Mouse (Mus musculus) embryonic facial prominence, embryonic 14.5 days (tissue): ENCODE data around the gene Usp53. TPM values are rescaled to one million over a fixed set of nuclear protein-coding genes. Genes with fewer than 3 reads are reported as not detected.

ENCODE experiments used
- ATAC-seq: fragments of 200-750 bp; cut with Nextera tagmentation; 2 replicates; pipeline ENCODE4 v1.8.0; 2017; ENCODE audit warnings: low read depth, moderate number of reproducible peaks, moderate TSS enrichment
- DNase-seq: peaks from one replicate; pipeline ENCODE4 v3.0.0-alpha.2; 2015; ENCODE audit warnings: low spot score
- H3K27ac ChIP-seq: fragments of 300-500 bp; sonication (generic); replicated peaks from 2 replicates; pipeline ENCODE4 v1.5.1; 2014; ENCODE audit warnings: low read depth, mild to moderate bottlenecking, low read length, moderate library complexity
- H3K27me3 ChIP-seq: fragments of 300-500 bp; sonication (generic); replicated peaks from 2 replicates; pipeline ENCODE4 v1.6.1; 2014; ENCODE audit warnings: low read length; ENCODE audit not compliant: control insufficient read depth, insufficient read depth
- H3K36me3 ChIP-seq: fragments of 300-500 bp; sonication (generic); 2 replicates; pipeline ENCODE4 v1.6.1; 2014; ENCODE audit warnings: low read length, mixed read lengths; ENCODE audit not compliant: control insufficient read depth, insufficient read depth
- H3K4me1 ChIP-seq: fragments of 300-500 bp; sonication (generic); 2 replicates; pipeline ENCODE4 v1.6.1; 2014; ENCODE audit warnings: antibody characterized with exemption, low read length; ENCODE audit not compliant: control insufficient read depth, insufficient read depth
- H3K4me2 ChIP-seq: fragments of 300-500 bp; sonication (generic); 2 replicates; pipeline ENCODE4 v1.6.1; 2014; ENCODE audit warnings: low read depth, mild to moderate bottlenecking, low read length, moderate library complexity, mixed read lengths
- H3K4me3 ChIP-seq: fragments of 300-500 bp; sonication (generic); 2 replicates; pipeline ENCODE4 v1.5.1; 2014; ENCODE audit warnings: low read depth, mild to moderate bottlenecking, low read length
- H3K9ac ChIP-seq: fragments of 300-500 bp; sonication (generic); 2 replicates; pipeline ENCODE4 v1.6.1; 2014; ENCODE audit warnings: low read depth, mild to moderate bottlenecking, low read length, moderate library complexity, mixed read lengths
- H3K9me3 ChIP-seq: fragments of 300-500 bp; sonication (generic); 2 replicates; pipeline ENCODE4 v1.6.1; 2016; ENCODE audit warnings: low read length; ENCODE audit not compliant: control insufficient read depth
- WGBS: fragments of 180-500 bp; shearing (Covaris S2); extraction: QIAGEN DNeasy Blood & Tissue Kit; methylation state at CpG from one replicate; pipeline ENCODE4 v1.1.7; 2014; 5-methylcytosine and 5-hydroxymethylcytosine counted together
- polyA plus RNA-seq: library from polyadenylated mRNA; unstranded; fragments of >200 nt; fragmentation: Nextera tagmentation; extraction: Ambion mirVana; gene quantifications from 2 replicates; pipeline ENCODE4 v1.2.1, GENCODE M21; 2014

Gene Usp53
- polyA plus RNA-seq, 1 experiment from 2014 or later = 8.1 TPM

GRCm38 (mm10) chr3:123001053-123001452 lies 16.7 kb upstream of the Usp53 start:
- Histone ChIP-seq H3K36me3 (no peaks in the 10 kb centered on the region), H3K27me3 (no peaks in the 10 kb centered on the region), H3K9me3 (0 out of 2 replicates have a peak, but pooled peaks cover 5% of the 10 kb centered on the region), H3K4me2 (no peak overlapping the region), H3K4me3 (no peak overlapping the region), H3K4me1 (no peaks in the 10 kb centered on the region), H3K9ac (no peak overlapping the region), H3K27ac (no peak overlapping the region)
- 74% methylated on average over 3 of the region's 3 CpGs for WGBS
- no peak for ATAC-seq
- no peak for DNase-seq

- Histone ChIP-seq H3K27me3 (no peaks in the 10 kb centered on the region), H3K4me1 (no peaks in the 10 kb centered on the region), H3K4me3 (no peak overlapping the region), H3K9me3 (0 out of 2 replicates have a peak, but pooled peaks cover 5% of the 10 kb centered on the region), H3K4me2 (no peak overlapping the region), H3K36me3 (no peaks in the 10 kb centered on the region), H3K27ac (no peak overlapping the region), H3K9ac (no peak overlapping the region)
- no peak for ATAC-seq
- 53% methylated on average over 8 of the region's 8 CpGs for WGBS
- peak; percentile 46 for DNase-seq
These were observed 14.2 kb upstream of the Usp53 start for GRCm38 (mm10) chr3:122998511-122998910.

GRCm38 (mm10) chr3:122996968-122997367 lies 12.7 kb upstream of the Usp53 start:
- Histone ChIP-seq H3K27ac (no peak overlapping the region), H3K4me3 (no peak overlapping the region), H3K4me2 (no peak overlapping the region), H3K36me3 (no peaks in the 10 kb centered on the region), H3K9ac (no peak overlapping the region), H3K27me3 (no peaks in the 10 kb centered on the region), H3K9me3 (0 out of 2 replicates have a peak, but pooled peaks cover 5% of the 10 kb centered on the region), H3K4me1 (no peaks in the 10 kb centered on the region)
- DNase-seq (no peak), ATAC-seq (no peak)
- 84% methylated on average over 1 of the region's 1 CpGs for WGBS

- Histone ChIP-seq H3K9me3 (no peaks in the 10 kb centered on the region), H3K36me3 (no peaks in the 10 kb centered on the region), H3K9ac (no peak overlapping the region), H3K27ac (no peak overlapping the region), H3K4me1 (peaks cover 13% of the 10 kb centered on the region), H3K4me3 (no peak overlapping the region), H3K27me3 (no peaks in the 10 kb centered on the region), H3K4me2 (no peak overlapping the region)
- 82% methylated on average over 11 of the region's 11 CpGs for WGBS
- ATAC-seq = no peak
- DNase-seq = peak; percentile 18
These were observed 2.6 kb upstream of the Usp53 start for GRCm38 (mm10) chr3:122986906-122987305.

DNA sequence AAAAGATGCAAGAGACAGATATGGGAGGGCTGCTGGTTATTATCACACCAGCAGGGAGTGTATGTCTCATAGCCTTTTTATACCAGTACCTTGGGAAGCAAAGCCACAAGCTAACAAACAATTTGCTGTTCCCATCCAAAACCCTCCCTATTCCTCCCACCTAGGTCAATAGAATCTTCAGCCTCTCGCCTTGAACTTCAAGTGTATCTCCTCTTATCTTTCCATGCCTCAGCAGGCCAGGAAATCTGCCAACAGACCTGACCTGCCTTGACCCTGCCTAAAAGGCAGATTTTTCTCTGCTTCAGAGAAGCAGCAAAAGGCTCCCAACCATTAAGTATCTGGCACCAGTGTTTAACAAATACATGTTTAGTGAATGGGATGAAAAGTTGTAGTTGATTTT lies 2.1 kb upstream of the Usp53 start:
- H3K27me3 ChIP-seq = no peaks in the 10 kb centered on the region
- 36% methylated on average over 1 of the region's 1 CpGs for WGBS
- no peak for ATAC-seq

DNA sequence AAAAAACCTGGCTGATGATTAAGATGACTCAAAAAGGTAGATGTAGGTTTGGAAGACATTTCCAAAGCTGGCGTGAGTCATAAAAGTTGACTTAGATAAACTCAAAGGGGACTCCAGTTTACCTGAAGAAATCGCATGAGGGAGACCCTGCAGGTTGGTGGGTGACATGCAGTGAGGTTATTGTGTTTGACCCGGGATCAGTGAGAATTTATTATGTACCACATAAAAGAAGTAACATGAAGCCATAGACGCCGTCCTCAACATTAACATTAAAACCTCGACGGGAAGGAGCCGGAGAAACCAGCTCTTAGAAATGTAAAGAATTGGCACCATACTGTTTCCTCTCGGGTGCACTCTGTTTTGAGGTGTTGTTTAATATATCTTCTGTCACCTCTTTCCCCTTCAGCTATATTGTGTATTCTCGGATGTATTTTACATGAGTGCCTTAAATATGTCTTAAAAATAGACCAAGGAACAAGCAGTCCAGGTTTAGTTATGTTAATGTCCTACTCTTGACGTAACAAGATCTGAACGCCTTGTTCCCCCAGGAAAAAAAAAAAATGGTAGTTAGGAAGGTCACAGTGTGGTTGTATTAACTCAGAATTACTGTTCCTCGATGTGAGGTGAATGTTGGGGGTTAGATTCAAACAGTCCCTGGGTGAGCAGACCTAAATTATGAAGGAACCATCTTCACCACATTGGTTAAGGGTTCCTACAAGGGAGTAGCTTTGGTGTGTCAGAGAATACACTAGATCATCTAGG lies 1.1 kb upstream of the Usp53 start:
- H3K9me3 ChIP-seq = no peaks in the 10 kb centered on the region
- H3K4me2 ChIP-seq = peak overlapping the region; percentile 72
- H3K27ac ChIP-seq = peak overlapping the region; percentile 96
- 15% methylated on average over 13 of the region's 13 CpGs for WGBS
- peak; percentile 35 for DNase-seq
- H3K4me3 ChIP-seq = peak overlapping the region; percentile 93
- peak overlapping the region; percentile 96 for H3K9ac ChIP-seq
- H3K4me1 ChIP-seq = peaks cover 13% of the 10 kb centered on the region
- no peak for ATAC-seq
- no peaks in the 10 kb centered on the region for H3K36me3 ChIP-seq
- H3K27me3 ChIP-seq = no peaks in the 10 kb centered on the region

More for the DNA sequence above, 2.1 kb upstream of the Usp53 start:
- H3K9me3 ChIP-seq = no peaks in the 10 kb centered on the region
- H3K4me1 ChIP-seq = peaks cover 13% of the 10 kb centered on the region
- no peak overlapping the region for H3K4me3 ChIP-seq
- DNase-seq = no peak
- no peaks in the 10 kb centered on the region for H3K36me3 ChIP-seq
- H3K9ac ChIP-seq = no peak overlapping the region
- no peak overlapping the region for H3K27ac ChIP-seq
- no peak overlapping the region for H3K4me2 ChIP-seq

GRCm38 (mm10) chr3:122983849-122984248 lies 461 bp downstream of the Usp53 start:
- WGBS = 0% methylated on average over 14 of the region's 30 CpGs
- peaks cover 13% of the 10 kb centered on the region for H3K4me1 ChIP-seq
- H3K36me3 ChIP-seq = no peaks in the 10 kb centered on the region
- H3K4me2 ChIP-seq = peak overlapping the region; percentile 72
- H3K27ac ChIP-seq = peak overlapping the region; percentile 91
- peak overlapping the region; percentile 96 for H3K9ac ChIP-seq
- H3K4me3 ChIP-seq = peak overlapping the region; percentile 93
- H3K27me3 ChIP-seq = no peaks in the 10 kb centered on the region
- DNase-seq = peak; percentile 85
- ATAC-seq = peak; percentile 80
- H3K9me3 ChIP-seq = no peaks in the 10 kb centered on the region

DNA sequence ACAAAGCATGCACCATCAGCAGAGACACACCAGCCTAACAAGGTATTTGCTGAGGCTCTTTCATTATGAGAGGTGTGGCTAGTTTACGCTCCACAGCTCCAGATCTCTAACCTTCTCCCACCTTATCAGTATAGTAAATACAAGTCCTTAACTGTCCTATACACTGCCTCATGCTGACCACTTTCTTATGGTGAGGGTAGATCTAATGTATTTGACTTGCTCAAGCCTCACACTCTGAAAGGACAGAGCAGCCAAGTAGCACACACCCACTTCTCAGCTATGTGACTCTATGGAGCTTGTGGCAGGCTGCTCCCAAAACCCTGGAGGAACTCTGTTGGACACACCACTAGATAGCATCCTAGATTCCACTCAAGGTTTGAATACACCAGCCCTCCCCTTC lies 8.3 kb downstream of the Usp53 start:
- ATAC-seq (no peak), DNase-seq (no peak)
- no peak overlapping the region for H3K27ac ChIP-seq
- no peak overlapping the region for H3K4me2 ChIP-seq
- no peaks in the 10 kb centered on the region for H3K36me3 ChIP-seq
- no peaks in the 10 kb centered on the region for H3K9me3 ChIP-seq
- no peaks in the 10 kb centered on the region for H3K4me1 ChIP-seq
- 100% methylated on average over 1 of the region's 1 CpGs for WGBS
- no peak overlapping the region for H3K9ac ChIP-seq
- H3K27me3 ChIP-seq = no peaks in the 10 kb centered on the region
- no peak overlapping the region for H3K4me3 ChIP-seq

GRCm38 (mm10) chr3:122975363-122975762 lies 8.9 kb downstream of the Usp53 start:
- H3K4me2 ChIP-seq = no peak overlapping the region
- H3K36me3 ChIP-seq = no peaks in the 10 kb centered on the region
- WGBS = 78% methylated on average over 4 of the region's 4 CpGs
- H3K4me3 ChIP-seq = no peak overlapping the region
- no peaks in the 10 kb centered on the region for H3K9me3 ChIP-seq
- H3K9ac ChIP-seq = no peak overlapping the region
- H3K4me1 ChIP-seq = no peaks in the 10 kb centered on the region
- peak; percentile 11 for DNase-seq
- no peaks in the 10 kb centered on the region for H3K27me3 ChIP-seq
- no peak overlapping the region for H3K27ac ChIP-seq
- ATAC-seq = no peak
